Mouse (Mus musculus) G1E (cell line): ENCODE measurements around the gene Sag. TPM values are rescaled to one million over a fixed set of nuclear protein-coding genes. Genes with fewer than 3 reads are reported as not detected.

Source experiments
- ATAC-seq: 2 replicates; pipeline ENCODE4 v1.8.0; 2016; ENCODE audit warnings: mild to moderate bottlenecking; ENCODE audit not compliant: insufficient number of reproducible peaks, poor library complexity, low FRiP score, severe bottlenecking; ENCODE audit errors: extremely low read depth
- DNase-seq: peaks from one replicate; pipeline ENCODE4 v3.0.0; 2012; ENCODE audit warnings: low spot score
- H3K27me3 ChIP-seq: 2 replicates; pipeline ENCODE4 v1.6.1; 2012; ENCODE audit warnings: mild to moderate bottlenecking, low read length, inconsistent platforms; ENCODE audit not compliant: insufficient read depth
- H3K36me3 ChIP-seq: replicated peaks from 2 replicates; pipeline ENCODE3; 2012; ENCODE audit warnings: mild to moderate bottlenecking, inconsistent platforms
- H3K4me1 ChIP-seq: 2 replicates; pipeline ENCODE4 v1.6.1; 2012; ENCODE audit warnings: low read depth, low read length, inconsistent platforms, mixed read lengths; ENCODE audit not compliant: insufficient read depth
- H3K4me3 ChIP-seq: 2 replicates; pipeline ENCODE4 v1.5.1; 2012; ENCODE audit warnings: low read depth, mild to moderate bottlenecking, inconsistent platforms, low read length, moderate library complexity, mixed read lengths
- H3K9me3 ChIP-seq: replicated peaks from 2 replicates; pipeline ENCODE4 v1.6.1; 2012; ENCODE audit warnings: inconsistent platforms
- CTCF ChIP-seq: IDR thresholded peaks from 2 replicates; pipeline ENCODE4 v1.5.1; 2012; ENCODE audit warnings: low read depth, low read length, inconsistent platforms, mixed read lengths
- GATA1 ChIP-seq: IDR thresholded peaks from 2 replicates; pipeline ENCODE4 v1.6.1; 2012; ENCODE audit warnings: borderline replicate concordance, low read length, inconsistent platforms, mixed read lengths
- GATA2 ChIP-seq: IDR thresholded peaks from 2 replicates; pipeline ENCODE4 v1.6.1; 2012; ENCODE audit warnings: low read depth, low read length, inconsistent platforms, borderline replicate concordance
- POLR2AphosphoS5 ChIP-seq: IDR thresholded peaks from 2 replicates; pipeline ENCODE4 v1.6.1; 2012; ENCODE audit warnings: low read depth, low read length, inconsistent platforms; ENCODE audit not compliant: insufficient replicate concordance
- TAL1 ChIP-seq: conservative IDR thresholded peaks from 2 replicates; pipeline ENCODE4 v1.6.1; 2012; ENCODE audit warnings: low read depth, low read length, inconsistent platforms, mixed read lengths
- polyA plus RNA-seq: library from polyadenylated mRNA; stranded (reverse); fragments of >175 nt; gene quantifications from 2 replicates; pipeline ENCODE4 v1.2.3, GENCODE M21; 2012
- total RNA-seq, 2 experiments: library from RNA; stranded (forward) in 1 of 2; stranded (reverse) in 1 of 2; fragments of 200-1000 nt in 1 of 2; fragments of >200 nt in 1 of 2; fragmentation: Nextera tagmentation in 1 of 2; gene quantifications; 2 replicates each; pipeline ENCODE4 v1.2.3; 2014 to 2017

The Sag gene
- total RNA-seq (2014; fragmentation: Nextera tagmentation) (0.19 TPM in 1 of 2 replicates, not detected in the other), total RNA-seq (2017) (0.82 and 1.0 TPM in 2 replicates), polyA plus RNA-seq (not detected in 2 replicates)

GRCm38 (mm10) chr1:87803576-87803975 lies at the start of gene Sag:
Gene Sag (plus strand): TSS chr1:87803680.
- Histone ChIP-seq H3K27me3 (peaks cover 14% of the 10 kb centered on the region), H3K4me3 (no peak within 1 kb of the TSS), H3K36me3 (no peaks in the 10 kb centered on the region), H3K4me1 (peaks cover 7% of the 10 kb centered on the region), H3K9me3 (no peaks in the 10 kb centered on the region)
- ATAC-seq = no peak
- DNase-seq = no peak
- TF ChIP-seq CTCF (no peak), GATA1 (no peak), POLR2AphosphoS5 (no peak), TAL1 (no peak), GATA2 (no peak)

- TF ChIP-seq GATA1 = no peak
- TF ChIP-seq GATA2 = no peak
- TF ChIP-seq POLR2AphosphoS5 = no peak
- TF ChIP-seq TAL1 = no peak
- no peak for TF ChIP-seq CTCF
- H3K9me3 ChIP-seq = no peaks in the 10 kb centered on the region
- H3K36me3 ChIP-seq = peaks cover 35% of the 10 kb centered on the region
- H3K4me3 ChIP-seq = peak within 1 kb of the TSS; percentile 90
- peaks cover 27% of the 10 kb centered on the region for H3K4me1 ChIP-seq
- no peaks in the 10 kb centered on the region for H3K27me3 ChIP-seq
- DNase-seq (peak; percentile 97), ATAC-seq (peak; percentile 97)
Measured at GRCm38 (mm10) chr1:87755641-87756470, 47.6 kb upstream of the Sag start, which contains the start of gene Atg16l1. Gene Atg16l1 (plus strand): TSS chr1:87755870.

- Histone ChIP-seq H3K4me1 (peaks cover 43% of the 10 kb centered on the region), H3K4me3 (no peak overlapping the region; the same call in 1 of the 2 replicates), H3K27me3 (no peaks in the 10 kb centered on the region), H3K36me3 (peaks cover 99% of the 10 kb centered on the region), H3K9me3 (no peaks in the 10 kb centered on the region)
- DNase-seq (peak; percentile 32), ATAC-seq (peak; percentile 48; the same call in 1 of the 2 replicates)
- peak; percentile 70 for TF ChIP-seq TAL1
- TF ChIP-seq GATA1 = no peak
Measured at GRCm38 (mm10) chr1:87763821-87764220, 39.7 kb upstream of the Sag start.

- TF ChIP-seq GATA2 (no peak), TAL1 (no peak), GATA1 (no peak), POLR2AphosphoS5 (no peak), CTCF (no peak)
- no peak for DNase-seq
- H3K27me3 ChIP-seq = no peaks in the 10 kb centered on the region
- H3K4me3 ChIP-seq = no peak overlapping the region
- peaks cover 98% of the 10 kb centered on the region for H3K36me3 ChIP-seq
- no peaks in the 10 kb centered on the region for H3K9me3 ChIP-seq
- peaks cover 40% of the 10 kb centered on the region for H3K4me1 ChIP-seq
- no peak for ATAC-seq
Measured at GRCm38 (mm10) chr1:87765741-87766140, 37.7 kb upstream of the Sag start.

GRCm38 (mm10) chr1:87766233-87766632 lies 37.2 kb upstream of the Sag start:
- no peaks in the 10 kb centered on the region for H3K27me3 ChIP-seq
- H3K36me3 ChIP-seq = peaks cover 98% of the 10 kb centered on the region
- no peak overlapping the region for H3K4me3 ChIP-seq
- H3K4me1 ChIP-seq = peaks cover 40% of the 10 kb centered on the region
- ATAC-seq = 0 out of 2 replicates have a peak, but pooled peaks have one; percentile 46
- no peaks in the 10 kb centered on the region for H3K9me3 ChIP-seq
- DNase-seq = peak; percentile 28
- TF ChIP-seq GATA1 = no peak
- TF ChIP-seq GATA2 = no peak
- peak; percentile 95 for TF ChIP-seq CTCF
- TF ChIP-seq POLR2AphosphoS5 = no peak

GRCm38 (mm10) chr1:87769263-87769662 lies 34.2 kb upstream of the Sag start:
- no peaks in the 10 kb centered on the region for H3K9me3 ChIP-seq
- H3K4me3 ChIP-seq = no peak overlapping the region
- no peak for ATAC-seq
- no peak for DNase-seq
- peaks cover 19% of the 10 kb centered on the region for H3K4me1 ChIP-seq
- no peak for TF ChIP-seq POLR2AphosphoS5
- H3K36me3 ChIP-seq = peaks cover 96% of the 10 kb centered on the region
- no peaks in the 10 kb centered on the region for H3K27me3 ChIP-seq
